Mouse (Mus musculus) testis, adult 2 months (tissue): ENCODE measurements around the gene Btbd9.

ENCODE experiments used
- CTCF ChIP-seq: fragments of 200-500 bp; IDR thresholded peaks from 2 replicates; pipeline ENCODE4 v1.5.1; 2012; ENCODE audit warnings: low read depth, mild to moderate bottlenecking, inconsistent platforms, low read length, moderate library complexity; ENCODE audit not compliant: control insufficient read depth, insufficient read depth, insufficient replicate concordance
- POLR2A ChIP-seq: fragments of 200-500 bp; IDR thresholded peaks from 2 replicates; pipeline ENCODE4 v1.6.1; 2012; ENCODE audit warnings: low read depth, mild to moderate bottlenecking, inconsistent platforms, low read length, moderate library complexity; ENCODE audit not compliant: control insufficient read depth

DNA sequence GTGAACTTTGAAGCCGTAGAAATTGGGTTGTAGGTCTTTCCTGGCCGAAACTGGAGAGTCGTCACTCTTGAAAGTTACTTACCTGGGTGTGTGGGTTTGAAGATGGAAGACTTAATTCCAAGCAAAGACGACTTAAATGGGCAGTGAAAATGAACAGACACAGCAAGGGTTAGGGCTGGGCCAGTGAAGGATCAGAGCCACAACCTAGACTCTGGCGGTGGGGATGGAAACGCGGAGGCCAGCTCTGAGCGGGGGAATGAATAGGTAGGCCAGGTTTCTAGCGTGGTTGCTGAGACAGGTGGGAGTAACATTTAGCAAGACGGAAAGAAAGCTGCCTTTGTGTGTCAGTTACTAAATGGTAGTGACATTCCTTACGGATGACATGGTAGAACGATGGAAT is 658 bp upstream of the Btbd9 start:
- TF ChIP-seq POLR2A: no peak
- no peak for TF ChIP-seq CTCF
